Mouse (Mus musculus): Measurements from ENCODE around the gene Ackr4.

Ackr4 gene

GRCm38 (mm10) chr9:104126833-104127232, at the start of gene Ackr4:
Ackr4 (minus strand) TSS chr9:104126933.
- DNase-seq (ENCODE audit: low spot score): no peak

GRCm38 (mm10) chr9:104172342-104172741, 45.6 kb upstream of the Ackr4 start:
- no peak for DNase-seq (ENCODE audit: low spot score)

GRCm38 (mm10) chr9:104171651-104172050, 44.9 kb upstream of the Ackr4 start:
- no peak for DNase-seq (ENCODE audit: low spot score)

- DNase-seq (ENCODE audit: low spot score): no peak
Measured at GRCm38 (mm10) chr9:104169986-104170385, 43.3 kb upstream of the Ackr4 start.

GRCm38 (mm10) chr9:104165926-104166325, 39.2 kb upstream of the Ackr4 start:
- DNase-seq (ENCODE audit: low spot score): no peak

GRCm38 (mm10) chr9:104164194-104164593, 37.5 kb upstream of the Ackr4 start:
- DNase-seq (ENCODE audit: low spot score): no peak

- no peak for DNase-seq (ENCODE audit: low spot score)
Measured at GRCm38 (mm10) chr9:104161117-104161516, 34.4 kb upstream of the Ackr4 start.

- DNase-seq (ENCODE audit: low spot score): no peak
Measured at GRCm38 (mm10) chr9:104157291-104157690, 30.6 kb upstream of the Ackr4 start.

GRCm38 (mm10) chr9:104156506-104156905, 29.8 kb upstream of the Ackr4 start:
- DNase-seq (ENCODE audit: low spot score): no peak

- no peak for DNase-seq (ENCODE audit: low spot score)
Measured at GRCm38 (mm10) chr9:104155100-104155715, 28.5 kb upstream of the Ackr4 start.

- no peak for DNase-seq (ENCODE audit: low spot score)
Measured at GRCm38 (mm10) chr9:104152121-104152520, 25.4 kb upstream of the Ackr4 start.

GRCm38 (mm10) chr9:104148969-104149368, 22.2 kb upstream of the Ackr4 start:
- DNase-seq (ENCODE audit: low spot score): no peak

- DNase-seq (ENCODE audit: low spot score): no peak
Measured at GRCm38 (mm10) chr9:104146683-104147082, 19.9 kb upstream of the Ackr4 start.

GRCm38 (mm10) chr9:104144314-104144996, 17.7 kb upstream of the Ackr4 start:
- DNase-seq (ENCODE audit: low spot score): no peak

- no peak for DNase-seq (ENCODE audit: low spot score)
Measured at GRCm38 (mm10) chr9:104142805-104143204, 16.1 kb upstream of the Ackr4 start.

GRCm38 (mm10) chr9:104140351-104140750, 13.6 kb upstream of the Ackr4 start:
- no peak for DNase-seq (ENCODE audit: low spot score)

- no peak for DNase-seq (ENCODE audit: low spot score)
Measured at GRCm38 (mm10) chr9:104130141-104130755, 3.5 kb upstream of the Ackr4 start.

- DNase-seq (ENCODE audit: low spot score): no peak
Measured at GRCm38 (mm10) chr9:104128110-104128509, 1.4 kb upstream of the Ackr4 start.

GRCm38 (mm10) chr9:104123622-104124021, 3.1 kb downstream of the Ackr4 start:
- no peak for DNase-seq (ENCODE audit: low spot score)

- DNase-seq (ENCODE audit: low spot score): no peak
Measured at GRCm38 (mm10) chr9:104123101-104123500, 3.6 kb downstream of the Ackr4 start.

- DNase-seq (ENCODE audit: low spot score): no peak
Measured at GRCm38 (mm10) chr9:104109151-104109550, 17.6 kb downstream of the Ackr4 start.

- DNase-seq (ENCODE audit: low spot score): no peak
Measured at GRCm38 (mm10) chr9:104108571-104109143, 18.1 kb downstream of the Ackr4 start.

GRCm38 (mm10) chr9:104107482-104107881, 19.3 kb downstream of the Ackr4 start:
- DNase-seq (ENCODE audit: low spot score): no peak
